Mouse (Mus musculus) MEL (cell line): ENCODE data around the gene Hectd4. TPM values are rescaled to one million over a fixed set of nuclear protein-coding genes. Genes with fewer than 3 reads are reported as not detected.
"Not testable (repeated sequence)": the region's sequence is repeated elsewhere in the genome, so short reads cannot be mapped to it uniquely, and the experiment has no call there.

Experiments used
- DNase-seq: peaks from one replicate; pipeline ENCODE4 v3.0.0; 2011; ENCODE audit warnings: low read depth, low spot score
- H3K27ac ChIP-seq: 2 replicates; pipeline ENCODE4 v1.5.1; 2012; ENCODE audit warnings: low read depth, mild to moderate bottlenecking, control low read depth, low read length, moderate library complexity; ENCODE audit not compliant: control insufficient read depth
- H3K27me3 ChIP-seq, 2 experiments: fragments of 150-350 bp in 1 of 2; sonication (generic) in 1 of 2; 2 replicates each; pipeline ENCODE4 v1.6.1; 2012; ENCODE audit warnings: low read length in 2 of 2, mild to moderate bottlenecking in 2 of 2, improper control_type of control experiment in 1 of 2, moderate library complexity in 1 of 2; ENCODE audit not compliant: insufficient read depth in 2 of 2, control insufficient read depth in 1 of 2
- H3K36me3 ChIP-seq, 2 experiments: 2 replicates each; pipeline ENCODE4 v1.6.1; 2012 to 2014; ENCODE audit warnings: low read length in 2 of 2, improper control_type of control experiment in 1 of 2, inconsistent platforms in 1 of 2, mild to moderate bottlenecking in 1 of 2; ENCODE audit not compliant: insufficient read depth in 2 of 2, control insufficient read depth in 1 of 2
- H3K4me1 ChIP-seq, 2 experiments: fragments of 150-350 bp in 1 of 2; sonication (generic) in 1 of 2; 2 replicates each; pipeline ENCODE4 v1.6.1; 2012; ENCODE audit warnings: low read length in 2 of 2, improper control_type of control experiment in 1 of 2, mild to moderate bottlenecking in 1 of 2; ENCODE audit not compliant: insufficient read depth in 2 of 2, control insufficient read depth in 1 of 2
- H3K4me3 ChIP-seq, 2 experiments: fragments of 150-350 bp in 1 of 2; sonication (generic) in 1 of 2; 2 replicates each; pipeline ENCODE4 v1.5.1; 2012; ENCODE audit warnings: low read depth in 2 of 2, low read length in 2 of 2, mild to moderate bottlenecking in 2 of 2, moderate library complexity in 2 of 2, control low read depth in 1 of 2, improper control_type of control experiment in 1 of 2; ENCODE audit not compliant: control insufficient read depth in 1 of 2, insufficient read depth in 1 of 2
- H3K79me2 ChIP-seq: 2 replicates; pipeline ENCODE4 v1.6.1; 2012; ENCODE audit warnings: mild to moderate bottlenecking, low read length, moderate library complexity; ENCODE audit not compliant: control insufficient read depth, poor library complexity, insufficient read depth
- H3K9ac ChIP-seq: 2 replicates; pipeline ENCODE4 v1.6.1; 2012; ENCODE audit warnings: low read depth, mild to moderate bottlenecking, control low read depth, low read length, moderate library complexity; ENCODE audit not compliant: control insufficient read depth, poor library complexity, severe bottlenecking
- H3K9me3 ChIP-seq: fragments of 150-350 bp; sonication (generic); replicated peaks from 2 replicates; pipeline ENCODE4 v1.6.1; 2012; ENCODE audit warnings: mild to moderate bottlenecking, low read length, improper control_type of control experiment, moderate library complexity; ENCODE audit not compliant: insufficient read depth
- CHD1 ChIP-seq: IDR thresholded peaks from 2 replicates; pipeline ENCODE4 v1.6.1; 2012; ENCODE audit warnings: low read depth, mild to moderate bottlenecking, inconsistent platforms, low read length, improper control_type of control experiment
- JUND ChIP-seq: IDR thresholded peaks from 2 replicates; pipeline ENCODE4 v1.6.1; 2011; ENCODE audit warnings: low read depth, mild to moderate bottlenecking, improper control_type of control experiment, low read length
- KAT2A ChIP-seq: conservative IDR thresholded peaks from 2 replicates; pipeline ENCODE4 v1.6.1; 2012; ENCODE audit warnings: low read depth, low read length, improper control_type of control experiment, inconsistent platforms
- MAZ ChIP-seq: IDR thresholded peaks from 2 replicates; pipeline ENCODE4 v1.6.1; 2012; ENCODE audit warnings: low read depth, mild to moderate bottlenecking, inconsistent platforms, low read length, improper control_type of control experiment
- MXI1 ChIP-seq: IDR thresholded peaks from 2 replicates; pipeline ENCODE4 v1.6.1; 2011; ENCODE audit warnings: mild to moderate bottlenecking, low read depth, low read length, improper control_type of control experiment
- NRF1 ChIP-seq: IDR thresholded peaks from 2 replicates; pipeline ENCODE4 v1.6.1; 2014; ENCODE audit warnings: low read depth, mild to moderate bottlenecking, inconsistent platforms, low read length, improper control_type of control experiment, moderate library complexity; ENCODE audit not compliant: poor library complexity, insufficient read depth, severe bottlenecking
- POLR2A ChIP-seq, 2 experiments: IDR thresholded peaks; 2 replicates each; pipeline ENCODE4 v1.6.1; 2011 to 2012; ENCODE audit warnings: low read length in 2 of 2, mild to moderate bottlenecking in 2 of 2, control low read depth in 1 of 2, improper control_type of control experiment in 1 of 2, low read depth in 1 of 2, moderate library complexity in 1 of 2; ENCODE audit not compliant: control insufficient read depth in 1 of 2, insufficient read depth in 1 of 2, poor library complexity in 1 of 2
- POLR2AphosphoS2 ChIP-seq: IDR thresholded peaks from 2 replicates; pipeline ENCODE4 v1.6.1; 2011; ENCODE audit warnings: low read length, improper control_type of control experiment
- POLR2AphosphoS5 ChIP-seq: IDR thresholded peaks from 2 replicates; pipeline ENCODE4 v1.6.1; 2012; ENCODE audit warnings: low read depth, borderline replicate concordance, mild to moderate bottlenecking, inconsistent platforms, low read length, moderate library complexity, mixed read lengths
- SMC3 ChIP-seq: IDR thresholded peaks from 2 replicates; pipeline ENCODE4 v1.6.1; 2011; ENCODE audit warnings: low read depth, low read length, improper control_type of control experiment
- TAL1 ChIP-seq: IDR thresholded peaks from 2 replicates; pipeline ENCODE4 v1.6.1; 2012; ENCODE audit warnings: mild to moderate bottlenecking, inconsistent platforms, low read length, moderate library complexity, mixed read lengths
- USF2 ChIP-seq, 2 experiments: IDR thresholded peaks; 2 replicates each; pipeline ENCODE4 v1.6.1; 2011 to 2012; ENCODE audit warnings: improper control_type of control experiment in 2 of 2, low read length in 2 of 2, borderline replicate concordance in 1 of 2, inconsistent platforms in 1 of 2, low read depth in 1 of 2, mild to moderate bottlenecking in 1 of 2; ENCODE audit not compliant: insufficient read depth in 1 of 2
- ZMIZ1 ChIP-seq: IDR thresholded peaks from 2 replicates; pipeline ENCODE4 v1.6.1; 2012; ENCODE audit warnings: low read depth, mild to moderate bottlenecking, inconsistent platforms, low read length, improper control_type of control experiment, moderate library complexity
- ZNF384 ChIP-seq: IDR thresholded peaks from 2 replicates; pipeline ENCODE4 v1.6.1; 2012; ENCODE audit warnings: low read depth, mild to moderate bottlenecking, inconsistent platforms, low read length, improper control_type of control experiment
- polyA plus RNA-seq, 2 experiments: library from polyadenylated mRNA; stranded (reverse) in 1 of 2; unstranded in 1 of 2; fragments of >175 nt in 1 of 2; fragments of >200 nt in 1 of 2; gene quantifications; 2 replicates each; pipeline versions ENCODE4 v1.2.1 to v1.2.4; 2012; ENCODE audit warnings: low replicate concordance in 2 of 2, low read depth in 1 of 2; ENCODE audit not compliant: insufficient read length in 2 of 2, insufficient read depth in 1 of 2, missing spikeins in 1 of 2
- total RNA-seq: library from RNA; depleted of rRNA; stranded (reverse); fragments of 300-350 nt; gene quantifications from 2 replicates; pipeline ENCODE4 v1.2.3, GENCODE M21; 2012

Gene Hectd4
- total and polyA plus RNA-seq, 3 experiments = 7.0 to 10.8 TPM; not detected in 1

DNA sequence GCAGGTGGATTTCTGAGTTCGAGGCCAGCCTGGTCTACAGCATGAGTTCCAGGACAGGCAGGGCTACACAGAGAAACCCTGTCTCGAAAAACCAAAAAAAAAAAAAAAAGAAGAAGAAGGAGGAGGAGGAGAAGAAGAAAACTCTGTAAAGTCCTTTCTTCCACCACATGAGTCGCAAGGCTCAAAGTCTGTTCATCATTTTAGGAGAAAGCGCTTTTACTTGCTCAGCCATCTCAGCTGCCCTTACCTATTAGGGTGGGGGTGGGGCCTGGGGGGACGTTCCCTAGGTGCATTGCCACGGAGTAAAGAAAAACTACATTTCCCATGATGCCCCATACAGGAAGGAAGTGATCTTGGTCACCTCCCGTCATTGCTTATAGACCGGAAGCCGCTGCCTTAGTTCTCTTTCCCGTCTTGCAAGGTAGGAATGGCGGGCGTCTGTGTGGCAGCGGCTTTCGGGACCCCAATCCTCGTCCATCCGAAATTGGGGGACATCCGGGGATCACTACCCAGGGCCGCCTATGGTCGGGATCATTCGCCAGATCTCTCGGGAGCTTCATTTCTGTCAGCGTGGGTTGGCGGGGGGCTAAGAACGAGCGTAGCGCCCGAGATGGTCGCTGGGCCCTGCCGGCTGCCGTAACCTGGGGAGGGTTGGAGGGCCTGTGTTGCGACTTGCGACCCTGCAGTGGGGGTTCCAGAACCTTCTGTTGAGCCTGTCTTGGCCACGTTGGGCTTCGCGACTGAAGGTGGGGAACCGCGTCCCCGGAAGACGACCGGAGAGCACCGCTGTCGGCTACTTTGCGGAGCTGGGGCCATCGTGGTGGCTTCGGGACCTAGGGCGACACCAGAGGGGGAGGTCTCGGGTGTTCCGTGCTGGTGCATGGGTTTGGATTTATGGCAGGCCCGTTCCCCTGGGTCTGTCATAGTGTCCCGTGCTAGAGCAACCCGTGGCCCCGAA, 15.6 kb upstream of the Hectd4 start, which contains the start of gene Rpl6 (continued):
- no peak for TF ChIP-seq CHD1
- TF ChIP-seq ZNF384 = peak; percentile 82
- peak; percentile 95 for TF ChIP-seq KAT2A
- peak; percentile 91 for TF ChIP-seq ZMIZ1

DNA sequence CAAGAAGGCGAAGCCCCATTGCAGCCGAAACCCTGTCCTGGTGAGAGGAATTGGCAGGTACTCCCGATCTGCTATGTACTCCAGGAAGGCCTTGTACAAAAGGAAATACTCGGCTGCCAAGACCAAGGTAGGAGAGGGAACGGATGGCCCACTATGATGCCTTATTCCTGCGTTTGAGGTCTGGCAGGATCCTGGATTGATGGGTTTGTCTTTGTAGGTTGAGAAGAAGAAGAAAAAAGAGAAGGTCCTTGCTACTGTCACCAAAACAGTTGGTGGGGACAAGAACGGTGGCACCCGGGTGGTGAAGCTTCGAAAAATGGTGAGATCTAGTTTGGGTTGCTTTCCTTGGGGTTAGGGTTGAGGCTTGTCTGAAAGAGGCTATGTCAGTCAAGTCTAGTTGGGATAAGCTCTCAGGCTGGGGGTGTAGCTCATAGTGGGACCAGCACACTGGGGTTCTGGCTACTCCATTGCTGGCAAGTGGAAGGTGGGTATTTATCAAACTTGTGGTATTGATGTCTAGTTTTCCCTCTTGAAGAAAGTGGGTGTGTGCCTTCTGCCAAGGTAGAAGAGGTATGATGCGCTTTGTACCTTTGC, 14.4 kb upstream of the Hectd4 start:
- Histone ChIP-seq H3K27ac (peak overlapping the region; percentile 43), H3K36me3 (peaks cover 16 to 23% of the 10 kb centered on the region in 2 experiments), H3K9ac (peak overlapping the region; percentile 99)
- H3K9me3 ChIP-seq = not testable (repeated sequence)
- TF ChIP-seq CHD1 (peak; percentile 91; the same call in 1 of the 2 replicates), MXI1 (0 out of 2 replicates have a peak, but pooled peaks have one; percentile 4), POLR2AphosphoS5 (0 out of 2 replicates have a peak, but pooled peaks have one; percentile 33)
- TF ChIP-seq, all 39 proteins: peak for 3; not testable (repeated sequence) for 36
- not testable (repeated sequence) for H3K27me3 ChIP-seq
- Histone ChIP-seq H3K4me3 (peak overlapping the region; percentile 69 to 93), H3K4me1 (peaks cover 2 to 14% of the 10 kb centered on the region in 2 experiments; a peak in 2 of 4 replicates), H3K79me2 (peaks cover 36% of the 10 kb centered on the region)
- DNase-seq = peak; percentile 43

DNA sequence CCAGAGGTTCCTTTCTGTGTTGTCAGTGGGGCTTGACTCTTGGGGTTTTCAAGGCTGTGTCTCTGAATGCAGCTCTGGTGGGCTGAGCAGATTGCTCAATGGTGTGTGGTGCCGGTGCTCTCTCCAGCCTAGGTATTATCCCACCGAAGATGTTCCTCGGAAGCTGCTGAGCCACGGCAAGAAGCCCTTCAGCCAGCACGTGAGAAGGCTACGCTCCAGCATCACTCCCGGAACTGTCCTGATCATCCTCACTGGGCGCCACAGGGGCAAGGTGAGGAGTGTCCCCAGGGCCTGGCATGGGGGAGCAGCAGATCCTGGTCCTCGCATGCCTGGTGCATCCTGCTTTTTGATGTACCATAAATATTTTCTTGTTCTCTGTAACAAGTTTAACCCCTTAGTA, 13.5 kb upstream of the Hectd4 start:
- Histone ChIP-seq H3K4me1 (peaks cover 2 to 14% of the 10 kb centered on the region in 2 experiments; a peak in 2 of 4 replicates), H3K79me2 (peaks cover 36% of the 10 kb centered on the region), H3K36me3 (peaks cover 16 to 23% of the 10 kb centered on the region in 2 experiments), H3K4me3 (peak overlapping the region; percentile 69 to 93), H3K9ac (peak overlapping the region; percentile 99), H3K27ac (peak overlapping the region; percentile 43), H3K27me3 (no peaks in the 10 kb centered on the region), H3K9me3 (no peaks in the 10 kb centered on the region)
- peak; percentile 29 for DNase-seq
- TF ChIP-seq POLR2A (IDR thresholded peaks at IDR 0.05; ENCODE audit: control insufficient read depth in 1 of 2, insufficient read depth in 1 of 2, low read depth in 1 of 2, low read length in 2 of 2, poor library complexity in 1 of 2) (0 out of 4 replicates have a peak, but pooled peaks of 1 of the 2 experiments have one; percentile 43), TAL1 (no peak), MAZ (no peak), SMC3 (no peak), POLR2AphosphoS5 (no peak), POLR2AphosphoS2 (no peak), MXI1 (0 out of 2 replicates have a peak, but pooled peaks have one; percentile 13), NRF1 (no peak), JUND (no peak), ZMIZ1 (no peak), KAT2A (no peak), USF2 (IDR thresholded peaks at IDR 0.05; ENCODE audit: borderline replicate concordance in 1 of 2, insufficient read depth in 1 of 2, low read depth in 1 of 2, low read length in 2 of 2) (no peak)
